Mouse (Mus musculus) layer of hippocampus, postnatal 36 days (tissue): Measurements from ENCODE around the gene Tef. TPM values are rescaled to one million over a fixed set of nuclear protein-coding genes. Genes with fewer than 3 reads are reported as not detected.

ENCODE experiments used
- DNase-seq, 2 experiments: peaks; one replicate each; pipeline ENCODE4 v3.0.0; 2022
- total RNA-seq, 2 experiments: library from RNA; stranded (reverse); gene quantifications; 2 replicates each; pipeline ENCODE4 v1.2.3; 2021

Gene Tef
- total RNA-seq, 2 experiments from 2014 or later = 300 to 307 TPM

DNA sequence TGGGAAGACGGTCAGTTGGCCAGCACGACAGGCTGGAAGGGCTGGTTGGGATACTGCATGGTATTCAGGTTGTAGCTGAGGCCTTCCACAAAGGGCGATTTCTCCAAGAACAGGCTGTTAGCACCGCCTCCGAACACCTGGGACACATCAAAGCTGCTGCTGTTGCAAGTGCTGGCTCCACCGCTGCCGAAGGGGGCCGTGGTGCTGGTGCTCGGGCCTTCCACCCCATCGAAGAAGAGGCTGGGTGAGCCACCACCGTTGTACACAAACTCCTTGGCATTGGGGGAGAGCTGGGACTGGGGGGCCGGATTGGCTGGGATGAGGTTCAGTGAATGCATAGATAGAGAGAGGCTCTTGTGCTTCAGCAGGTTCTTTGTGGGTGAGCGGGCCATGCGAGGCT lies 48.5 kb downstream of the Tef start:
- DNase-seq = no peak

DNA sequence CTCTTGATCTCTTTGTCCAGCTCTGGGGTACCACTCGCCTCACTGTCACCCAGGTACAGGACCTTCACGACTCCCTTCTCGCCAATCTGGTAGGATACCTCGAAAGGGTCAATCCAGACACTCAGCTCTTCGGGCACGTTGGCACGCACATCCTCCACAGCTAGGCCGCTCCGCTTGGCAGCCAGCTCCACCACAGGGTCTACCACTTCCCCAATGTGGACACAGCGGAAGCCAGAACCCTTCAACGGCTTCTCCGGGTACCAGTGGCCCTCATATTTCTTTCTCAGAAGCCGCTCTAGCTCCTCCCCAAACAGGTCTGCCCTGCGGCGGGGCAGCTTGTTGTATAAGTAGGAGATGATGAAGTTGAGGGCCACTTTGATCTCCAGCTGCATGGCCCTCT lies 49.2 kb downstream of the Tef start:
- no peak for DNase-seq

DNA sequence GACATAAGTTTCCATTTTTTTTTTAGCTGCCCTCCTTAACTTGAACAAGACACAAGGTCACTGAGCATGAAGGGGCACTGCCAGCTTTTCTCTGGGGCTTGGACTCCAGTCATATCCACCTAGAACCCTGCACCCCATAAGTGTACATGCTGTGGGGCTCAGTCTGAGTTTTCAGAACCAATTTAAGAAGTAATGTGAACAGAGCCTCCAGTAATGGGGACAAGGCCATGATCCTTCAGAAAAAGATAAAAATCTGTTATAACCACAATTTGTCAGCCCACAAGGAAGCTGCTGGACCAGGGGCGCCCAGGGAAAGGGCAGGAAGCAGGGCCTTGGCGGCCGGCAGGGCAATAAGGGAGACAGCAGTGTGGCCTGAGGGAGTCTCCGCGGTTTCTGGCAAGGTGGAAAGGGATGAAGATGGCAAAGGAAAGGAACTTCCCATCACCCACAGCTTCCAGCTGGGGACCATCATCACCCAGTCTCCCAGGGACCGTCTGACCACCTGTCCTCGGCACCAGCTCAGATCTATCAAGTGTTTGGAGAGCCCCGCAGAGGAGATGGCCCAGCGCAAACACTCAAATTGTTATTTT lies 50.3 kb downstream of the Tef start:
- DNase-seq = no peak

DNA sequence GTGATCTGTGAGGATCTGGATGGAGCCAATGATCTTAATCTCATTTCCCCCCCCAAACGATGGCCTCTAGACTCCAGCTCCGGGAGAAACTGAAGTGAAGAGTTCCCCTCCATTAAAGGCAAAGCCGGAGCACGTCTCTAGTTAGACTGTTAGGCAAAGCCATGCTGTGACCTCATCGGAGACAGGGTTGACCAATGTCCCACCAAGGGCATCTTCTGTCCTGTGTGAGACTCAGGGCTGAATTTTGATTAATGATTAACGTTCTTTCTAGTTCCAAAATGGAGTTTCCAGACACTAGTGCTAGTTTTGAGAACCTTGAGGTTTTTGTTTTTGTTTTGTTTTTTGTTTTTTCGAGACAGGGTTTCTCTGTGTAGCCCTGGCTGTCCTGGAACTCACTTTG lies 50.9 kb downstream of the Tef start:
- no peak for DNase-seq

DNA sequence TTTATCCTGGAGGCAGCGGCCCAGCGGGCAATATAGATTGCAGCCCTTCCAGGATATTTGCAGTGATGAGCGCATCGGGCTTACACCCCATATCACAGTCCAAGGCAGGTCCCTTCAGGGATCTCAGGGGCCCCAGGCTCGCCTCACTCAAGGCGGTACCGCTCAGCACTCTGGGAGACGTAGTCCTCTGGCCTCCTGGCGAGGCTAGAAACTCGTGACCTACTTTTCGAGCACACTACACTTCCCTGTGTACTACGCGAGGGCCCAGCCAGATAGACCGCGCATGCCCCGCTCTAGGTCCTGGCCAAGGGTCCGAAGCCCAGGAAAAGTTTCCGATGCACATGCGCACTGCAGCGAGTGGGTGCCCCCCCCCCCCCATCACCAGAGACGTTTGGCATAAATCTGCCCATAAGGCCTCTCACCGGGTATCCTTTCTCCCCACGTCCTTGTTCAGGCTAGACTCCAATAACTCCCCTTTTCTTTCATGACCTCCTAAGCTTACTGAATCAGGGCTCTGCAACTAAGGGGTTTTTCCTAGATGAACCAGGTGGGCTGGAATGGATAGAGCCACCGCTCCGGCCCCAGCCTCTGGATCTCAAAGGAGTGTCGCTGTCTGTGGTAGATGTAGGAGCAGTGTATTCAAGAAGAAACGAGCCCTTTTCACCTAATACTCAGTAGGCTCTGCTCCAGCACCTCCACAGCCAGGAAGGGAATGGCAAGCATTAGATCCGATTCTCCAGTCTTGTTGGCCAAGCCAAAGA lies 54.0 kb downstream of the Tef start:
- peak; percentile 82 to 85 for DNase-seq

DNA sequence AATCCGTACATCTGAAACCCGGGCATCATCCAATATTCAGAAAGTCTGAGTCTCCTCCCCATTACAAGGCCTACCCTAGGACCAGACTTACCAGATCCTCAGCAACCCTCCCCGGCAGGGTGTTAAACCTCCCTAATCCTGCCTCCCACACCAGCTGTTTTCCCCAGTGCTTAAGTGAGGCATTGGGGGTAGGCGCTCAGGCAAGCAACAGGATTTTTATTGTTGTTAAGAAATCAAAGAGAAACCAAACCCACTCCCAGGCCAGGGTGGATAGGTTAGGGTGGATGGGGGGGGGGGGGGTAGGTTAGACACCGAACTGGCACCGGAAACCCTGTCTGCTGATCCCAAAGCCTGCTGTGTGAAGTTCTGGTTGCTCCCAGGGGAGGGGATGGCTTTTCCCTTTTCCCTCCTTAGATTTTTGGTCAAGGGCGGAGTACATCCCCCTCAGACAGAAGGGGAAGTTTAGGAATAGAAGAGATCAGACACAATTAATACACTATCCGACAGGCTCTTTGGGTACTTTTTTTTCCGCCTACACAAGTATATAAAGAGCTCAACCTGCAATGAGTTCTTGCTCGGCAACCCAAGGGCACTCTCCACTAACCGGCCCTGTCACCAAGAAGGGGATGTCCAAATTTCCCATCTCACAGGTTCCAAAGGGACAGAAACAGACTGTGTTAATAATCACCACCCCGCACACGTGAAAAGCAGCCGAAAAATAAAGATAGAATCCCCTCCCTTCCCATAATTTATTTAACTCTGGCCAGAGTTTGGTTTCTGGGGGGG lies 54.9 kb downstream of the Tef start:
- no peak for DNase-seq

DNA sequence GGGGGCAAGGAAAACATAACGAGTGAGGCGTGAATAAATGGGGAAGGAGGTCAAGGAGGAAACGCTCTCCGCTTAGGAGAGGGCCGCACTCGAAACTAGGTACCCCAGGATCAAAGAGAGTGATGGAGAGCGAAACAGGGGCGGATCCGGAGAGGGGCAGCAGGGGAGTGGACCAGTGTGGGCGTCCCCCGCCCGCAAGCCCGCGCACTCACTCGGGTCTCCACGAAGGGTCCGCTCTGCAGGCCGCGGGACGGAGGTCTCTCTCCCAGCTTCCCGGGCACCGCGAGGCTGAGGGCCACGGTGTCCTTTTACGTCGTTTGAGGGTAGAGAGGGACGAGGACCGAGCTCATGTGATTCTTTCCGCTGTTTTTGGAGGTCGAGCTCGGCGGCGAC lies 55.5 kb downstream of the Tef start:
- no peak for DNase-seq

DNA sequence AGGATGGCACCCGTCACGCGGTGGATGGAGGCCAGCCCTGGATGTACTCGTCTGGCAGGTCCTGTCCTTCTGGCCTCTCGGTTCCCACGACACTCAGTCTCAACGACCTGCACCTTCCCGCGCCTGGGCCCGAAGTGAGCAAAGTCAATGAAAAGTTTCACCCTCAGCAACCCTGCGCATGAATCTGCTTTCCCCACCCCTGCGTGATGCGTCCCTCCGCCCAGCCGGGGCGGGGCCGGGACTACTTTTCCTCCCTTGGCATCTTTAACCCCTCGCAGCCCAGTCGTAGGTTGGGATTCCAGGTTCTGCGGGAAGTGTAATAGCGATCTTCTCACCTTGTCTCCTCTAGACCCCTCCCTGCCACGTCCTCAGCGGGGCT lies 55.9 kb downstream of the Tef start:
- peak; percentile 92 to 95 for DNase-seq

DNA sequence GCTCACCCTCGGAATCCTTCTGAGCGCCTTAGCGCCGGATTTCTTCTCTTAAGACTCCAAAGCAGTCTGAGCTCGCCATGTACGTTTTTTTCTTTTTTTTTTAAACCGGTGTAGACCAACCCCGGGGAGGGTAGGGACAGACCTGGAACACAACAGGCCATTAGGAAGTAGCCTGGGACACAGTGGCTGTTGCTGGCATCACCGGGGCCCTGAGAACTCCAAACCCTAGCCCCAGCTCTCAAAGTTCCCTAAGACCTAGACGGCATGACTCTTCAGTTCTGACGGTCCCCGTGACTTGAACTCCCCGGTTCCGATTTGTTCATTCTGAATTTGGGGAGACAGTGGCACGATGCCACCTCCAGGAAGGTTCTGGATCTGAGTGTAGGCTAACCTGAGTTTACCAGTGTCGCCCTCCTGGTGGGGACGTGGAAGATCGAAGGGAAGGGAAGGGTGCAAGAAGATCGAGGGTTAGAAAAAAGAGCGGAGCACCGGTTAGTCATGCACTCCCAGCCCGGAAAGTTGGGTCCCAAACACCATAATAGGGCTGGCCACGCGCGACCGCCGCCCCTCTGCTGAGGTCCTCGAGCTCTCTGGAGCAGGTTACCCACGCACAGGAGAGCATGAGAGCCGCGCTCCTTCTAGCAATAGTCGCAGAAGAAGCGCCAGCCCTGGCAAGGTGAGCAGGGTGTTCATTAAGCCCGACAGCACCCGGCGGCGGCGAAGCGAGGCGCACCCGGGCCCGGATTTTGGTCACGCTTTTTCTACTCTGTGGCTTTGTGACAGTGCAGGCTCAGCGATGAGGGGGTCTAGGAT lies 56.5 kb downstream of the Tef start, which contains the start of gene Tob2:
Tob2 (minus strand) TSS at position 280 of the 813 bp plus-strand sequence.
- DNase-seq = peak; percentile 67 to 73

DNA sequence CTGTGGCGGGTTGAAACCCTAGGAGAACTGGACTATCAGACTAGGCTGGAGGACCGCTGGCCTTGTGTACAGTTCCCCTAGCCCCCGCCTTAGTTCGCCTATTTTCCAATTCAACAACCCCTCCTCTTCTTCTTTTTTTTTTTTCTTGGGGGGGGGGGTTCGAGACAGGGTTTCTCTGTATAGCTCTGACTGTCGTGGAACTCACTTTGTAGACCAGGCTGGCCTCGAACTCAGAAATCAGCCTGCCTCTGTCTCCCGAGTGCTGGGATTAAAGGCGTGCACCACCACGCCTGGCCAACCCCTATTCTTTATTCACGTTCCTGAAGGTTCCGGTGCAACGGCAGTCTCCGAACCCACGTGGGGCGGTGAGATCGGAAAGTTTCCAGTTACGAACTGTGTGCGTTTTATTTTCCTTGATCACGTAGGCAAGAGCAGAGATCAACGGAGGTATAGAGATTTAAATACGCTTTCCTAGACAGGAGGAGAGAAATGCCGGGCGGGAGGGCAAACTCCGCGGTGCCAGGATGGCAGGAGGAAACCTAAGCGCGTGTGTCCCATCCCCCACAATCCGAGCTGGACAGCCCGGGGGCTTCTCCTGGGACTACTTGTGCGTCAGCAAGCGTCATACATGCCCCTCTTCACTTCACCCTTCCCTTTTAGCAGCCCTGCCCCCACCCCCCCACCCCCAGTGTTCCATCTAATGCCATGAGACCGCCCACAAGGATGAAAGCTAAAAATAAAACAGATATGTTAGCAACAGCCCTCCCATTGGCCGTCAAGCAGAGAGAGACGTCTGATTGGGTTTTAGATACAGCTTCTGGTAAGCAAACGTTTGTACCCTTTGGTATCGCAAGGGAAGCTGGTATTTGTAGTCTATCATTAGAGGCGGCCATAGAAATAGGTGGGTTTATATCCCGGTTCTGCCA lies 57.4 kb downstream of the Tef start:
- peak; percentile 81 to 83 for DNase-seq

DNA sequence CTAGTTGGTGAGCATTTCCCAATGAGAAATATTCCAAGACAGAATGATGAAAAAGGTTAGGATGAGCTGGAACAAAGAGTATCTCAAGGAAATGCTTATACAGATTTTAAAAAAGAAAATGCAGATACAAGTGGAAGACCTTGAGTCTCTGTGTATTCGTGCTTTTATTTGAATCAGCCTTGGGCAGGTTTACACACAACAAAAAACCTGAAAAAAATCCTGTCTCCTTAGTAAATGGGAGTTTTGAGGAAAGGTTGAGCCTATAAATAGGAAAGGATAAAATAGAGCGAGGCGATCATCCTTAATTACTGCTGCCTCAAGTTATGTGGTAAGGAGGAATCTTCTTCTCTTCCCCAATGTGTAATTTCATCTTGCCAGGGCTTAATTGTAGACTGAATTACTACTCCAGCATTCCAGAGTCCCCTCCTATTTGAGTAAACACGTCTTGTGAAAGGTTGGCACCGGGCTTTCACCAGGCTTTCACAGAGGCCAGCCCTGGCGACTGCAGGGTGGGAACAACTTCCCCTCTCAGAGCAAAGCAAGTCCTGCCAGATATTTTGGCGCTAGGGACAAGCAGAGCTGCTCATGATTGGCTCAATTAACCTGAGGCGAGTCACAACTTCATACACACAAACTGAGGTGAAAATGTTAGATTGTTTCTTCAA lies 58.4 kb downstream of the Tef start:
- no peak for DNase-seq

DNA sequence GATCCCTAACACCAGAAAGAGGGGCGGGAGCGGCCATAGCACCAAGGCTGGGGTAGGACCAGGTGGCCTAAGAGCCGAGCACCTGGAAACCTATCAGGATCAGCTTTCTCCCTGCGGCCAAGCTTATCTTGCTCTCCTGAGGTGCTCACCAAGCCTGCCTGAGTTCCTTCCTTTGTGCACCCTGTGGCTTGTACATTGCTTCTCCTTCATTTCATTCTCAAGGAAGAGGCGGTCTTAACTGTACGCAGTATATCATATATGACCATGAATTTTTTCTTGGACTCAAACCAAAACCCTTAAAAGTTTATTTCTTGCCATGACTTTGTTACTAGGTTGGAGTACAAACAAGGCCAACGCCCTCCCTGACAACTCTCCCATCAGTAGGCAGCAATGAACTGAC lies 62.0 kb downstream of the Tef start:
- no peak for DNase-seq

DNA sequence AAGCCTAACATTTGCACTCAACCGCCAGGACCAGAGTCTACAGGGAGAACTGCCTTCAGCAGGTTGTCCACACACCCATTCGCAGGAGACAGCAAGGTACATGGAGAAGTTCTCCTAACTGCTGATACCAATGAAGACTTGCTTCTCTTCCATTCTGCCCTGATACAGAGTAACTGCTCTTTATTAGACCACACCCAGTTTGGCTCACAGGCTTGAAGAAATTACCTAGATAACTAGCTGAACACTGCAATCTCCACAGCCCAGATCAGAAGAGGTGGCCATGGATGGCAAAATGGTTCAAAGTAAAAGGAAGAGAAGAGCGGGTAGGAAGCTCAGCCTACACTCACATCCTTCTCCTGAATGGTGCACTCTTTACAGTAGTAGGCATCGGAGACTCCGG lies 67.8 kb downstream of the Tef start:
- no peak for DNase-seq

DNA sequence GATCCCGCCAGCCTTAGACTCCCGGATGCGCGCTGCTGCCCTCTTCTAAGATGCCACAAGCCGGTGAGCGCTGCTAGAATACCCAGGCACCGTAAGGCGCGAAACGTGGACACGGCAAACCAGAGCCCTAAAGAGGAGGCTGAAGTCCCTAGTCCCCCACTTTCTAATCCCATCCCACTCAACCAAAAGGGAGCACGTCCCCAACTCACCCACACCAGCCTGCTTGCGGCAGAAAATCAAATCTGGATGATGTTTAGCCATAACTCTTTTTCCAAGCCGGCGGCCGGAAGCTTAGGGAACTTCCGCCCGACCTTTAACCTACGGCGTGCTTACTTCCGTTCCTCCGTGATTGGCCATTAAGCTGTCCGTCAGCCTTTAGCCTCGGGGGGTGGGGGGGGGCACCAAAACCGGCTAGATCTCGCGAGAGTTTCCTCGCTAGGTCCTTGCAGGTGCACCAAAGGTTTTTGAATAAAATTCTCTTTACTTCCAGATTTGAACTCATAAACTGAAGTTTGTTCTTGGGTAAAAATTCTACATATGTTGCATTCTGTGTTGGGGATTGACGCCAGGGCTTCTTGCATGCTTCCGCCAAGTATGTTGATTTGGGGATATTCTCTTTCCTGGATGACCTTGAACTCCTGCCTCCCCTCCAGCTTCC lies 69.5 kb downstream of the Tef start, which contains the start of gene Phf5a:
Phf5a (minus strand) TSS at position 308 of the 658 bp plus-strand sequence.
- peak; percentile 74 to 82 for DNase-seq

DNA sequence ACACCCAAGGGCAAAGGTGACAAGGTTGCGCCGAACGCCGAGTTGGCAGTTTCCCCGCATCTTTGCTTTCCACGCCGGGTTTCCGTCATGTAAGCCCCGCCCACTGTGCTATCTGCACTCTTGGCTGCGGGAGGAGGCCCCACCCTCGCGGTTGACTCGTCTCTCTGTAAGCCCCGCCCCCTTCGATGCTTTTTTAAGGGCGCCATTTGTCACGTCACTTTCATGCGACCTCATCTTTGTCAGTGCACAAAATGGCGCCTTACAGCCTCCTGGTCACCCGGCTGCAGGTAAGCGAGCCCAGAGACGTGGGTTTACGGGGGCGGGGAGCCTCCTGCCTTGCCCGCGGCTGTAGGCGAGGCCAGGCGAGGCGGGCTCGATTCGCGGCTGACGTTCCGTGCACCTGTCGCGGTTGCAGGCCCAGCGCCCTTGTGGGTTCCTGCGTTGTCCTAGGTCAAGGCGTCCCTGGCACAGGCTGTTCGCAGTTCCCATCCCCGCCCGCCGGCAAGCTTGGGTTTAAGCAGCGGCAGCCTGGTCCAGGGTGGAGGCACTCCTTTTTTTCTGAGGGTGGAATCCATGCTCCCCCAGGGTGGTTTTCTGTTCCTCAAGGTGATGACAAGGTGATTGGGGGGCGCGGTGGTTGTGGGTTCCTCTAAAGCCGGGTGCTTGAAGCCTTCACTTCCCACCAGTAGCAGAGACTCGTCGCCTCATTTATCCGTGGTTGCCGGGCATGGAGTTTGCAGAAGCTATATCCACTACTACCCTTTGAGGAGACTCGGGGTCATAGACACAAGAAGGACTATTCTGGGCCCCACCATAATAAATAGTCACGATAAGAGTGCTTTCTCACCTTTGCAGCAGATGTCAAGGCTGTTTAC lies 70.3 kb downstream of the Tef start, which contains the start of gene Aco2:
Aco2 (plus strand) TSS at position 48 of the 875 bp plus-strand sequence.
- peak; percentile 98 for DNase-seq
